Mouse (Mus musculus) lung, adult 2 months (tissue): ENCODE measurements around the gene Aldh1a3.

Experiments used
- CTCF ChIP-seq: fragments of 200-500 bp; IDR thresholded peaks from 2 replicates; pipeline ENCODE4 v1.5.1; 2011; ENCODE audit warnings: mild to moderate bottlenecking, low read length, control low read depth; ENCODE audit not compliant: insufficient read depth
- POLR2A ChIP-seq: fragments of 200-500 bp; IDR thresholded peaks from 2 replicates; pipeline ENCODE4 v1.6.1; 2011; ENCODE audit warnings: low read depth, mild to moderate bottlenecking, control low read depth, low read length, borderline replicate concordance; ENCODE audit errors: extremely low read depth

- TF ChIP-seq CTCF (no peak), POLR2A (no peak)
Measured at GRCm38 (mm10) chr7:66359044-66359443, 68.3 kb downstream of the Aldh1a3 start.
